Mouse (Mus musculus) monocyte, adult 2 months (primary cell): ENCODE data around the gene Slc6a1.
A peak's percentile ranks its signal among the peaks of the same experiment; 100 is the strongest.

Experiments
- DNase-seq, 2 experiments: peaks; one replicate each; pipeline ENCODE4 v3.0.0; 2022; ENCODE audit warnings: low spot score in 2 of 2, low read depth in 1 of 2

Gene Slc6a1

GRCm38 (mm10) chr6:114282469-114283277 is at the start of gene Slc6a1:
Gene Slc6a1 (plus strand): TSS chr6:114282635.
- DNase-seq, result no peak

GRCm38 (mm10) chr6:114238892-114239644 is 43.4 kb upstream of the Slc6a1 start:
- no peak for DNase-seq

- no peak for DNase-seq
Observed at GRCm38 (mm10) chr6:114245665-114246064, 36.8 kb upstream of the Slc6a1 start.

- DNase-seq, result peak in 1 of 2 experiments; percentile 15
Observed at GRCm38 (mm10) chr6:114250311-114250710, 32.1 kb upstream of the Slc6a1 start.

GRCm38 (mm10) chr6:114254927-114255326 is 27.5 kb upstream of the Slc6a1 start:
- DNase-seq, result no peak

GRCm38 (mm10) chr6:114257762-114258361 is 24.6 kb upstream of the Slc6a1 start:
- DNase-seq, result no peak

- DNase-seq, result no peak
Observed at GRCm38 (mm10) chr6:114258661-114259193, 23.7 kb upstream of the Slc6a1 start.

- DNase-seq, result no peak
Observed at GRCm38 (mm10) chr6:114261609-114262008, 20.8 kb upstream of the Slc6a1 start.

GRCm38 (mm10) chr6:114264010-114264409 is 18.4 kb upstream of the Slc6a1 start:
- DNase-seq, result no peak

- DNase-seq, result no peak
Observed at GRCm38 (mm10) chr6:114264426-114264825, 18.0 kb upstream of the Slc6a1 start.

GRCm38 (mm10) chr6:114266273-114266672 is 16.2 kb upstream of the Slc6a1 start:
- no peak for DNase-seq

GRCm38 (mm10) chr6:114267979-114268378 is 14.5 kb upstream of the Slc6a1 start:
- no peak for DNase-seq

- DNase-seq, result no peak
Observed at GRCm38 (mm10) chr6:114269589-114269988, 12.8 kb upstream of the Slc6a1 start.

GRCm38 (mm10) chr6:114270799-114271198 is 11.6 kb upstream of the Slc6a1 start:
- DNase-seq, result no peak

GRCm38 (mm10) chr6:114272279-114272678 is 10.2 kb upstream of the Slc6a1 start:
- DNase-seq, result no peak

- no peak for DNase-seq
Observed at GRCm38 (mm10) chr6:114273997-114274728, 8.3 kb upstream of the Slc6a1 start.

GRCm38 (mm10) chr6:114275800-114276199 is 6.6 kb upstream of the Slc6a1 start:
- DNase-seq, result no peak

- no peak for DNase-seq
Observed at GRCm38 (mm10) chr6:114283278-114283770, 889 bp downstream of the Slc6a1 start.

GRCm38 (mm10) chr6:114283927-114284703 is 1.7 kb downstream of the Slc6a1 start:
- no peak for DNase-seq

- DNase-seq, result no peak
Observed at GRCm38 (mm10) chr6:114285424-114285823, 3.0 kb downstream of the Slc6a1 start.
